Mouse (Mus musculus) testis, adult 2 months (tissue): ENCODE results near the gene Fyn. TPM values are rescaled to one million over a fixed set of nuclear protein-coding genes. Genes with fewer than 3 reads are reported as not detected.

Experiments used
- H3K27ac ChIP-seq: fragments of 200-500 bp; 2 replicates; pipeline ENCODE4 v1.5.1; 2012; ENCODE audit warnings: low read depth, low read length; ENCODE audit not compliant: control insufficient read depth, insufficient read depth
- H3K27me3 ChIP-seq: fragments of 200-500 bp; 2 replicates; pipeline ENCODE4 v1.6.1; 2012; ENCODE audit warnings: mild to moderate bottlenecking, low read length, moderate library complexity; ENCODE audit not compliant: control insufficient read depth, insufficient read depth
- H3K36me3 ChIP-seq: fragments of 200-500 bp; 2 replicates; pipeline ENCODE4 v1.6.1; 2012; ENCODE audit warnings: mild to moderate bottlenecking, low read length; ENCODE audit not compliant: control insufficient read depth, insufficient read depth
- H3K4me1 ChIP-seq: fragments of 200-500 bp; 2 replicates; pipeline ENCODE4 v1.6.1; 2012; ENCODE audit warnings: low read length; ENCODE audit not compliant: control insufficient read depth, insufficient read depth
- H3K4me3 ChIP-seq: fragments of 200-500 bp; 2 replicates; pipeline ENCODE4 v1.5.1; 2012; ENCODE audit warnings: low read depth, mild to moderate bottlenecking, low read length, moderate library complexity, mixed read lengths; ENCODE audit not compliant: control insufficient read depth
- CTCF ChIP-seq: fragments of 200-500 bp; IDR thresholded peaks from 2 replicates; pipeline ENCODE4 v1.5.1; 2012; ENCODE audit warnings: low read depth, mild to moderate bottlenecking, inconsistent platforms, low read length, moderate library complexity; ENCODE audit not compliant: control insufficient read depth, insufficient read depth, insufficient replicate concordance
- POLR2A ChIP-seq: fragments of 200-500 bp; IDR thresholded peaks from 2 replicates; pipeline ENCODE4 v1.6.1; 2012; ENCODE audit warnings: low read depth, mild to moderate bottlenecking, inconsistent platforms, low read length, moderate library complexity; ENCODE audit not compliant: control insufficient read depth
- polyA plus RNA-seq: library from polyadenylated mRNA; depleted of rRNA; stranded (reverse); fragments of >200 nt; gene quantifications from 2 replicates; pipeline ENCODE4 v1.2.3, GENCODE M21; 2012; rRNA removed

The Fyn gene
- polyA plus RNA-seq, 1 experiment, result 18.8 TPM

DNA sequence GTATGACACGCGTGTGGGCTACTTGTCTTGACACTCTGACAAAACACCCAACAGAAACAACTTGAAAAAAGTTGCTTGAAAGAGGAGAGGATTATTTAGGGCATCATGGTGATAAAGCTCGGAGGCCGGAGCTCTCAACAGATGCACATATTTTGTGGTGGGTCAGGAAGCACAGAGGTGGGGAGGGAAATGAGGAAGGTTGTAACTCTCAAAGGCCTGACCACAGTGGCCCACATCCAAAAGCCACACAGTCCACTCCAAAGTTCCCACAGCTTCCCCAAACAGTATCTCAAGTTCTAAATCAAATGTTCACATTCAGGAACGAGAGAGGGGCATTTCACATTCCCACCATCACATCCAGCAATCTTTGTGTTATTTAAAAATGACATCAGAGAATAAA is 232.4 kb downstream of the Fyn start:
- no peaks in the 10 kb centered on the region for H3K27me3 ChIP-seq
- no peak for TF ChIP-seq CTCF
- TF ChIP-seq POLR2A, result no peak
- H3K4me1 ChIP-seq, result no peaks in the 10 kb centered on the region
- H3K36me3 ChIP-seq, result no peaks in the 10 kb centered on the region
- no peak overlapping the region for H3K4me3 ChIP-seq
- H3K27ac ChIP-seq, result no peak overlapping the region

DNA sequence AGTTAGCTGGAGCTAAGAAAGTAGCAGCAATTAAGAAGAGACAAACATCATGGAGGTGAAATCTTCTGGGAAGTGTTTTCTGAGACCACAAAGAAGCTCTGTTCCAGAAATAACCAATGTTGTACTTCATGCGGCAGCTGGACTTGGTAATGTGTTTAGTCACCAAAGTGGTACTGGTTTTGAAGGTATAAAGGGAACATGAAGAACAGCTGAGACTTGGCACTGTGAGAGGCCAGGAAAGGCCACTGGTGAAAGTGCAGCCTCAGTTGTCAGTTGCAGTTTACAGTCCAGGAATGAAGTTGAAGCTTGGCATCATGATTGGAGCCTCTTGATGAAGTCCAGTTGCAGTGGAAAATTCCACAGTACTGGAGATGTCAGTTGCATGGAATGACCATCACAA is 237.8 kb downstream of the Fyn start:
- Histone ChIP-seq H3K4me3 (no peak overlapping the region), H3K36me3 (no peaks in the 10 kb centered on the region), H3K27ac (no peak overlapping the region), H3K27me3 (no peaks in the 10 kb centered on the region), H3K4me1 (no peaks in the 10 kb centered on the region)
- no peak for TF ChIP-seq POLR2A
- no peak for TF ChIP-seq CTCF

DNA sequence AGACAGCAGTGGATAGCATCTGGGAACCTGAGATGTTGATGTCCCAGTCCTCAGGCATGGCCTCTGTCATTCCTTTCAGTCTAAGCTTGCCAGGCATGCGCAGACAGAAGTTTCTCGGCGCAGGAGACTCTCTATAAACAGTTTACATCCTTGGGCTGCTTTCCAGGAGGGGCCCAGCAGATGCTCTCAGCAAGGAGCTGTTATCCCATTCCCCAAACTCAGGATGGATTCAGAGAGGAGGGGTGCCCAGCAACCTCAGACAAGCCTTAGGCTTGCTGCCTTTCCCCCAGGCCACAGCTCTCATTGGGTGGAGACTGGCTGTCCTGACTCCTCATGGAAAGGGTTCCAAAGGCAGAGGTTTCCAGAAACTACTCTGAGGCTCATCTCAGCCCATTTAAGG is 242.6 kb downstream of the Fyn start:
- Histone ChIP-seq H3K4me3 (no peak overlapping the region), H3K36me3 (no peaks in the 10 kb centered on the region), H3K4me1 (peaks cover 9% of the 10 kb centered on the region), H3K27me3 (no peaks in the 10 kb centered on the region), H3K27ac (no peak overlapping the region)
- no peak for TF ChIP-seq POLR2A
- TF ChIP-seq CTCF, result no peak

DNA sequence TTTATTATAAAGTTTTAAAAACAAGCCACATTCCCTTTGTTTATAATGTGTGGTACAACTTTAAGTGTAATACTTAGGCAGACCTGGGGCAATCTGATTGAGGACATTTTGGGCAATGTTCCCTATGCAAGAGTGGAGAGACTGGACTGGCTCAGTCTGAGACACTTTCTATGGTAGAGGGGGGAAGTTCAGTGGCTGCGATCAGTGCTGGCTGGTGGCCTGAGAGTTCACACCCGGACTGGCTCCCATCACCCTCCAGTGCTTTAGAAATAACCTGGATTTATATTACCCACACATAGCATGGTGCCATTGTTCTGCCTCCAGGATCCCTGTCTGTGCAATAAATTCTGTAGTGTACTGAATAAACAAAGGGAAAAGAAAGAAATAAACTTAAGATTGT is 243.5 kb downstream of the Fyn start:
- H3K4me3 ChIP-seq, result no peak overlapping the region
- no peaks in the 10 kb centered on the region for H3K27me3 ChIP-seq
- TF ChIP-seq CTCF (no peak), POLR2A (no peak)
- no peaks in the 10 kb centered on the region for H3K36me3 ChIP-seq
- H3K4me1 ChIP-seq, result peaks cover 9% of the 10 kb centered on the region
- H3K27ac ChIP-seq, result no peak overlapping the region

DNA sequence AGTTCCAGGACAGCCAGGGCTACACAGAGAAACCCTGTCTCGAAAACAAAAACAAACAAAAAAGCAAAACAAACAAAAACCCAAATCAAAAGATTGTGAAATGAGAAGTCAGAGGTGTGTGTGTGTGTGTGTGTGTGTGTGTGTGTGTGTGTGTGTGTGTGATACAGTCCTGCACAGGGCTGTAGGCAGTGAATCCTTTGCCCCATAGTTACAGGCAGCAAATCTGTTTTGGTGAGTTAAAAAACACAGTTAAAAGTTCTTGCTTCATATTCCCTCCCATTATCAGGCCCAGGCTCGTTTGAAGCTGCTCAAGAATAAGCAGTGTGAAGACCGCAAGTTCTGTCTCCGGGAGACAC is 244.0 kb downstream of the Fyn start, which contains the start of gene Traf3ip2:
Gene Traf3ip2, plus strand, starts transcription at position 302 of the 356 bp plus-strand sequence.
- Histone ChIP-seq H3K4me1 (peaks cover 9% of the 10 kb centered on the region), H3K36me3 (no peaks in the 10 kb centered on the region), H3K27ac (peak within 1 kb of the TSS; percentile 55), H3K27me3 (no peaks in the 10 kb centered on the region), H3K4me3 (peak within 1 kb of the TSS; percentile 62)
- TF ChIP-seq POLR2A (no peak), CTCF (no peak)

DNA sequence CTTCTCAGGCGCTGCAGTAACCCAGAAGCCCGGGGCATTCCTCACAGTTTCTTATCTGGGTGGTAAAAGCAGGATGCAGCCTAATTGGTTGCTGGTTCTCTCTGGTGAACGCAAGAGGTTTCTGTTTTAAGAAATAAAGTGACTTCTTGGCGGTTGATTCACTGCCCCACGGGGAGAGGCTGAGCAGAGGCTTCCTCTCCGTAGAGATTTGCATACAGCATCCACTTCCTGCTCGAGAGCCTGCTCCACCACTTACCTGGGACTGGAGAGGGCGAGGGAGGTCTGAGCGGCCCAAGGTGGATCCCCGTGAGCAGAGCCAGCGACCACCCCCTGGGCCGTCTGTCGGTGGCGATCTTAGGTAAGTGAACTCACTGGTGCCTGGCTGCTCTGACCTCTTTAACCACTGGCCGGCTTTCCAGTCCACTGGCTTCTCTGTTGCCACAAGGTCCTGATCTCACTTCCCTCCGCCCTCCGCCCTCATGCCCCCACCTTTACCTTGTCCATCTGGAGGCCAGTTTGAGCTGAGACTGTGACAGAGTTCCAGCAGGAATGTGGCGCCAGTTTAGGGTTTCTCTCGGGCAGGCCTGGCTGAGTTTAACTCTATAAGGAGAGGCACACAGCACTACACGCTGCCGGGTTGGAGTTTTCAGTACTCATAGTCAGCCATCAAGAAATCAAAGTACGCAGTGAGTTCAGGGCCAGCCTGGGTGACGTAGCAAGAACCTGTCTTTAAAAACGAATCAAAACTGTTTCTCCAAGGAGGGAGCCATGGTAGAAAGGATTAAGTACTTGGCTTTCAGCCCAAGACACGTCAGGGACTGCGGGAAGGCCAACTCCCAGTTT is 244.6 kb downstream of the Fyn start:
- Histone ChIP-seq H3K4me3 (peak overlapping the region; percentile 62), H3K36me3 (no peaks in the 10 kb centered on the region), H3K4me1 (peaks cover 9% of the 10 kb centered on the region), H3K27ac (peak overlapping the region; percentile 55), H3K27me3 (no peaks in the 10 kb centered on the region)
- no peak for TF ChIP-seq CTCF

DNA sequence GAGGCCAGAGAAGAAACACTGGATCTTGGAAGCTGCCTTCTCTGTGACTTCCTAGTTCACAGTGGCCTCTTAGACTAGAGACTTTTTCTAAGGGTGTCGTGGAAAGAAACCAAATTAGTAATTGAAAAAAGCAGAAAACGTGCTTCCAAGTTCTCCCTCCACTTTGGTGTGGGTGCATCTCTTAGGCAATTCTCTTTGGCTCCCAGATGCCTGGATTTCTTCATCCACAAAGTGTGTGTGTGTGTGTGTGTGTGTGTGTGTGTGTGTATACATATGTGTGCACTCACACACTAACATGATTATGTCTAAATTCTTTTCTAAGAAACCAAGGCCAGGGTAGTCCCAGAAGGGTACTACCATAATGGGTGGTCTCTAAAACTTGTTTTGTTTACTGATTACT is 245.3 kb downstream of the Fyn start:
- Histone ChIP-seq H3K4me3 (no peak overlapping the region), H3K27me3 (no peaks in the 10 kb centered on the region), H3K27ac (peak overlapping the region; percentile 34; the same call in 1 of the 2 replicates), H3K4me1 (peaks cover 9% of the 10 kb centered on the region), H3K36me3 (no peaks in the 10 kb centered on the region)
- TF ChIP-seq CTCF (no peak), POLR2A (no peak)

DNA sequence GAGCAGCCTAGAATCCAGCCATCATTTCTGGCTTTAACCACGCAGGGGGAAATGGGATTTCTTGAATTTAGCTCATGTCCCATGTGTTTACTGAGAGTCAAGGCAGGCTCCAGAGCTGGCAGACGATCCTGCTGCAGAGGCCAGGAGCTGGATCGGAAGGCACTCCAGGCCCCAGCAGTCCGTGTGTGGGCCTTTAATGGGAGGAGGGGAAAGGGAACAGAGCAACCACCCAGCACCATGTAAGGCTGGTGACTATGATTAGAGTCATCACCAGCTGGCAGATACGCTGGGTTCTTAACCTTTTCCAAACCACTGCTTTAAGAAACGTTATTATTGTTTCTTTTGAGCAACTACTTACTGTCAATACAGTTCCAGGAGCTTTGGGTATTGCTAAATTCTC is 246.0 kb downstream of the Fyn start:
- no peak overlapping the region for H3K4me3 ChIP-seq
- H3K27me3 ChIP-seq, result no peaks in the 10 kb centered on the region
- no peaks in the 10 kb centered on the region for H3K36me3 ChIP-seq
- H3K27ac ChIP-seq, result peak overlapping the region; percentile 65
- H3K4me1 ChIP-seq, result peaks cover 9% of the 10 kb centered on the region
- TF ChIP-seq CTCF, result no peak
- TF ChIP-seq POLR2A, result no peak

Other genes with a start within 250 kb of the Fyn start
- gene Fam229b, start 234.9 kb upstream of the Fyn start, polyA plus RNA-seq, result 1,082 and 1,286 TPM in 2 replicates
- gene Tube1, start 234.9 kb upstream of the Fyn start, polyA plus RNA-seq, result 5.5 and 6.4 TPM in 2 replicates
- not detected in 2 replicates for gene Ccn6, start 205.1 kb upstream of the Fyn start, polyA plus RNA-seq
- gene Traf3ip2, start 244.1 kb downstream of the Fyn start, polyA plus RNA-seq, result 1.1 and 2.6 TPM in 2 replicates